Mouse (Mus musculus): ENCODE results near the gene Ssbp4. TPM values are rescaled to one million over a fixed set of nuclear protein-coding genes. Genes with fewer than 3 reads are reported as not detected.

Ssbp4 gene
- polyA plus RNA-seq, 1 experiment: 193 TPM

DNA sequence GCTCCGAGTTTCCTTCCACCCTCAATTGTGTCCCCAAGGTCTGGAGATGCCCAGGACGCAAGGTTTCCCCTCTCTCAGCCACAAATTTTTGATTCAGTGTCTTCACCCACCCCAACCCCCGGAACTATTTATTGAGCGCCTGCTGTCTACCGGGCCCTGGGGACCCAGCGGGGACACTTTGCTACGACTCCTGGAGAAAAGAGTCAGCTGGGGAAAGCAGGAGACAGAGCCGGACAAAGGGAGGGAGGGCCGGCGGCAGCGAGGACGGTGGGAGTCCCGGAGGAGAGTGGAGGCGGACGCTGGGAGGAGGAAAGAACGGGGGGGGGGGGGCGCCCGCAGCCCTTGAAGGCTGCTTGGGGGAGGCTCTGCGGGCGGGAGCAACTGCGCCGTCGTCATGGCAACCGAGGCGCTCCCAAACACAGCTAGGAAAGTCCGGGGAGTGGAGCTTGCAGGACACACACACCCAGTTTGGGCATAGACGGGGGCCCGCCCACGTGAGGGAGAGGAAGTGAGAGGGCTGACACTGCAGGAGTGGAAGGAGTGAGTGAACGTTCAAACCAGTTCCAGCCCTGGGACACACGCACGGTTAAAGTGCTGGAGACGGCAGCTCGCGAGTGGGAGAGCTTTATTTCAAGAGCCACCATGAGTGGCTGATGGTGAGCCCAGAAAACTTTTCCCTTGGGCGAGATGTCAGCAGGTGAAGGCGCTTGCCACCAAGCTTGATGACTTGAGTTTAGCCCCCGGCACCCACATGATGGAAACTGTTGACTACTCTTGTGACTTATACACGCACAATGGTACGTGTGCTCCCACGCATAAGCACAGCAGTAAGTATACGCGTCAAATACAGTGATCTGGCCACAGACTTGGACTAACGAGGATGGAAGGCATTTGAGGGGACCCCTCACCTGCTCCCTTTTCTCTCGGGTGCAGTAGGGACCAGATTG lies 1.4 kb upstream of the Ssbp4 start:
- peak overlapping the region; percentile 85 for H3ac ChIP-seq (ENCODE audit: control insufficient read depth, insufficient read length, low read depth)
- peak overlapping the region; percentile 38 for H3K4me3 ChIP-seq (ENCODE audit: insufficient read depth, poor library complexity, severe bottlenecking)
- TF ChIP-seq MYOG (IDR thresholded peaks at IDR 0.05; ENCODE audit: control insufficient read depth, extremely low read depth, insufficient read length): no peak
- no peak for TF ChIP-seq CEBPB (IDR thresholded peaks at IDR 0.05; ENCODE audit: low read depth)
- TF ChIP-seq FOSL1 (IDR thresholded peaks at IDR 0.05; ENCODE audit: insufficient read depth, low read length, poor library complexity, severe bottlenecking): no peak
- no peak for TF ChIP-seq CTCF (IDR thresholded peaks at IDR 0.05; ENCODE audit: control insufficient read depth, insufficient read depth, insufficient read length)
- TF ChIP-seq MAX (IDR thresholded peaks at IDR 0.05): peak; percentile 31
- peak; percentile 47 for TF ChIP-seq USF1 (IDR thresholded peaks at IDR 0.05; ENCODE audit: low read depth)
- TF ChIP-seq MYOD1 (IDR thresholded peaks at IDR 0.05; ENCODE audit: control insufficient read depth, insufficient read length, low read depth): no peak
- H3K79me3 ChIP-seq (ENCODE audit: low read depth): peaks cover 17% of the 10 kb centered on the region
- no peaks in the 10 kb centered on the region for H3K27me3 ChIP-seq (ENCODE audit: control insufficient read depth, insufficient read depth, insufficient read length)
- no peaks in the 10 kb centered on the region for H3K36me3 ChIP-seq (ENCODE audit: control insufficient read depth, insufficient read depth)
- peaks cover 31% of the 10 kb centered on the region for H3K79me2 ChIP-seq (ENCODE audit: control insufficient read depth, insufficient read depth)

DNA sequence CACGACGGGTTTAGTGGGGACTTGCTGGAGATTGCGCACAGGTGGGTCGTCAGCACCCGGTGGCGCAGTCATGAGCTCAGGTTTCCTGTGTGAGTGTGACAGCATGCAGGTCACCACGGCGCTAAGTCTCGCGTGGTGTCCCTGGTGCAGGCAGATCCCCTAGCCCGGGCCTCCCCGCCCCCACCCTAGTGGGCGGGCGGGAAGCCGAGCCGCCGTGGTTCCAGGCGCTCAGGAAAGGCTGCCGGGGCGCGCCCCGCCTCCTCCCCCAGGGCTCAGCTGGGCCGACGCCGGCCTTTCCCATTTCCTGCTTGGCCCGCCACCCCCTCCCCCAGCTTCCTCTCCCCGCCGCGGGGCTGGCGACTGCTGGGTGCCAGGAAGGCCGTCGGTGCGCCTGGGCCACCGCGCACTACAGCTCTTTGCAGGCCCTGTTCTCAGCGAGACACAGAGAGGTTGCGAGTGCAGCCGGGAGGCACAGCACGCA lies 736 bp upstream of the Ssbp4 start:
- no peak for TF ChIP-seq CTCF (IDR thresholded peaks at IDR 0.05; ENCODE audit: control insufficient read depth, insufficient read depth, insufficient read length)
- TF ChIP-seq MAX (IDR thresholded peaks at IDR 0.05): peak; percentile 55
- Histone ChIP-seq H3K79me3 (ENCODE audit: low read depth) (peaks cover 17% of the 10 kb centered on the region), H3K27me3 (ENCODE audit: control insufficient read depth, insufficient read depth, insufficient read length) (no peaks in the 10 kb centered on the region), H3K79me2 (ENCODE audit: control insufficient read depth, insufficient read depth) (peaks cover 38% of the 10 kb centered on the region), H3K4me3 (ENCODE audit: insufficient read depth, poor library complexity, severe bottlenecking) (peak overlapping the region; percentile 38), H3ac (ENCODE audit: control insufficient read depth, insufficient read length, low read depth) (peak overlapping the region; percentile 85), H3K36me3 (ENCODE audit: control insufficient read depth, insufficient read depth) (no peaks in the 10 kb centered on the region)

DNA sequence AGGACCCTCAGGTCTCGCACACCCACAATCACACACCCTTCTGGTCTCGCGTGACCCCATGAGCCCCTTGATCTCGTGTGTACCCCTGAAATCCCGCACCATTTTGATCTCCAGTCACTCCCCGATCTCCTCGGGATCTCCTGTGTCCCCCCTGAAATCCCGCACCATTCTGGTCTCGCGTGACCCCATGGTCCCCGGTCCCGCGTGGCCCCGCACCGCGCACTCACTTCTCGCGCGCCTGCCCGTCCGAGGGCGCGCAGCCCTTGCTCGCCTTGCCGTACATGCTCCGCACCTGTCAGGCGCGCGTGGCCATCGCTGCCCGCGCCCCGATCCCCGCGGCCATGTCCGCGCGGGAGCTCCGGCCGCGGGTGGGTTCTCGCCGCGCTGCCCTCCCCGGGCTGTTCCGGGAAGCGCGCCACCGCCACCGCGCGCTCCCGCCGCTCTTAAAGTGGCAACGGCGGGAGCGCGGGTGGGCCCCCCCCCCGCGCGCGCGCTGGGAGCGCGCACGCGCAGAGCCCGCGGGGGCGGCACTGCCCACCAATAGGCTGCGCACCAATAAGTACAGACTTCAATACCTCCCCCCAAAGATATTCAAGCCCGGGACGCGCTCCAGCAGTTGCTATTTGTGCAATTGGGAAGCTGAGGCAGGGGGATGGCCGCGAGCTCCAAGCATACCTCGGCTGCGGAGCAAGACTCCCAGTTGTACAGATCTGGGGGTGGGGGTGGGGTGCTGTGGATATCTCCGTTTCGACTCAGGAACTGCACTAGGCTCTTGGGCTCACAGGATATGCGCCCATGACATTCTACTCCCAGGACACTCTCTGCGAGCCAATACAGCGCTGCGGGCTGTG lies 549 bp downstream of the Ssbp4 start:
- Histone ChIP-seq H3K27me3 (ENCODE audit: control insufficient read depth, insufficient read depth, insufficient read length) (no peaks in the 10 kb centered on the region), H3K79me3 (ENCODE audit: low read depth) (peaks cover 17% of the 10 kb centered on the region), H3K4me3 (ENCODE audit: insufficient read depth, poor library complexity, severe bottlenecking) (peak overlapping the region; percentile 61), H3ac (ENCODE audit: control insufficient read depth, insufficient read length, low read depth) (peak overlapping the region; percentile 100), H3K79me2 (ENCODE audit: control insufficient read depth, insufficient read depth) (peaks cover 44% of the 10 kb centered on the region), H3K36me3 (ENCODE audit: control insufficient read depth, insufficient read depth) (peaks cover under 1% of the 10 kb centered on the region)
- TF ChIP-seq MYOD1 (IDR thresholded peaks at IDR 0.05; ENCODE audit: control insufficient read depth, insufficient read length, low read depth): no peak
- TF ChIP-seq MAX (IDR thresholded peaks at IDR 0.05): peak; percentile 8

DNA sequence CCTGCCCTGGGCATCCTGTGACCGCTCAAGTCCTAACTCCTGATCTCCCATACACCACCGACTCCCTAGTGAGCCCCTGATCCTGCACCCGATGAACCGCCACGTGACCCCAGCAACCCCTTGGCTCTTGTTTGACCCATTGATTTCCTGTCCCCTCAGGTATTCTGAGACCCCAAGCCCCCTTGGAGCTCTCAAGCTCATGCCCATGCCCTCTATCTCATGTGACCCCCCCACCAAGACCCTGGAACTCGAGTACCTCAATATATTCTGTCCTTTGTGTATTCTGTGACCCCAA lies 1.1 kb downstream of the Ssbp4 start:
- TF ChIP-seq USF1 (IDR thresholded peaks at IDR 0.05; ENCODE audit: low read depth) (peak; percentile 56), MYOG (IDR thresholded peaks at IDR 0.05; ENCODE audit: control insufficient read depth, extremely low read depth, insufficient read length) (no peak), MYOD1 (IDR thresholded peaks at IDR 0.05; ENCODE audit: control insufficient read depth, insufficient read length, low read depth) (no peak)
- Histone ChIP-seq H3K36me3 (ENCODE audit: control insufficient read depth, insufficient read depth) (peaks cover 7% of the 10 kb centered on the region), H3K27me3 (ENCODE audit: control insufficient read depth, insufficient read depth, insufficient read length) (no peaks in the 10 kb centered on the region), H3K79me3 (ENCODE audit: low read depth) (peaks cover 21% of the 10 kb centered on the region), H3ac (ENCODE audit: control insufficient read depth, insufficient read length, low read depth) (peak overlapping the region; percentile 100), H3K4me3 (ENCODE audit: insufficient read depth, poor library complexity, severe bottlenecking) (peak overlapping the region; percentile 61), H3K79me2 (ENCODE audit: control insufficient read depth, insufficient read depth) (peaks cover 44% of the 10 kb centered on the region)

DNA sequence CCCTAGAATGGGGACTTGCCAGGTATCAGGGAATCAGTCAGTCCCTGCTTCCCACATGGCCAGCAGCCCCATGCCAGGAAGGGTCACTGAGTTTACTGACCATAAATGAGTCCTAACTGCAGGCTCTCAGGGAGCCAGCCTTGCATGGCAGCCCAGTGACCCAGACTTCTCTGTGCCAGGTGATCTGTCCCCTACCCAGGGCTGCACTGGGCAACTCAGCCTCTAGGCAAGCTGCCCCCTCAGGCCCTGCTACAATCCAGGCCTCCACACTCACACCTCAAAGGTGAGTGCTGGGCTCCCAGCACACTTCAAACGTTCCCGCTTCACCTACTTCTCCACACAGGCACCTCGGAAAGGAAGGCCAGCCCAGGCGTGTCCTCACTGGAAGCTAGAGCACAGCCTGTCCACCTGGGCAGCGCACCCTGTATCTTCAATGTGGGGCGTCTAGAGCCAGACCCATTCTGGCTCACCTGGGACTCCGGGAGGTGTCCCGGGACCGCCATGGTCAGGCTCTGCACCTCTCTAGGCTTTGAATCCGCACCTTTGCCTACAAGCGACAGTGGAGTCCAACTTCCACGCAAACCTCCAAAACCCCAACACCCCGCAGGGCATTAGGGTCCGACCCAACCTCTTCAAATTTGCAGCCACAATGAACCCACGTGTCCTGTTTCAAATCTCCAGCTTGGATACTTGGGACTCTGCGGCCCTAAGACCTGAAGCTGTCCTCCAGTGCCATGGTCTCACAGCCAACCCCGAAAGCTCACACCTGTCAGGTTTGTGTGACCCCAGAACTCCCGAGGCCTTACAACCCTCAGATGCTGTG lies 1.7 kb downstream of the Ssbp4 start:
- no peaks in the 10 kb centered on the region for H3K27me3 ChIP-seq (ENCODE audit: control insufficient read depth, insufficient read depth, insufficient read length)
- peaks cover 21% of the 10 kb centered on the region for H3K79me3 ChIP-seq (ENCODE audit: low read depth)
- H3K4me3 ChIP-seq (ENCODE audit: insufficient read depth, poor library complexity, severe bottlenecking): peak overlapping the region; percentile 61
- TF ChIP-seq USF1 (IDR thresholded peaks at IDR 0.05; ENCODE audit: low read depth): no peak
- TF ChIP-seq CEBPB (IDR thresholded peaks at IDR 0.05; ENCODE audit: low read depth): no peak
- no peak for TF ChIP-seq MAX (IDR thresholded peaks at IDR 0.05)
- no peak for TF ChIP-seq MYOD1 (IDR thresholded peaks at IDR 0.05; ENCODE audit: control insufficient read depth, insufficient read length, low read depth)
- peaks cover 44% of the 10 kb centered on the region for H3K79me2 ChIP-seq (ENCODE audit: control insufficient read depth, insufficient read depth)
- peak overlapping the region; percentile 100 for H3ac ChIP-seq (ENCODE audit: control insufficient read depth, insufficient read length, low read depth)
- H3K36me3 ChIP-seq (ENCODE audit: control insufficient read depth, insufficient read depth): peaks cover 10% of the 10 kb centered on the region

Data from C2C12 (cell line).